Mouse (Mus musculus): ENCODE data around the gene Sox1. TPM values are rescaled to one million over a fixed set of nuclear protein-coding genes. Genes with fewer than 3 reads are reported as not detected.

Gene Sox1
- total and polyA plus RNA-seq, 2 experiments from 2014 or later = 2.6 to 16.8 TPM

GRCm38 (mm10) chr8:12383979-12384890 lies 10.9 kb upstream of the Sox1 start:
- under 1% methylated on average over 34 of the region's 34 CpGs for WGBS
- Histone ChIP-seq H3K27me3 (ENCODE audit: insufficient read depth, low read length) (peaks cover 67% of the 10 kb centered on the region), H3K9ac (replicated peaks; ENCODE audit: low read length, poor library complexity, severe bottlenecking) (no peak overlapping the region; the same call in 1 of the 2 replicates), H3K9me3 (ENCODE audit: low read length) (no peaks in the 10 kb centered on the region), H3K4me2 (ENCODE audit: low read depth, low read length, poor library complexity, severe bottlenecking) (peak overlapping the region; percentile 46), H3K27ac (ENCODE audit: low read depth, low read length) (no peak overlapping the region), H3K36me3 (ENCODE audit: insufficient read depth, low read length) (no peaks in the 10 kb centered on the region), H3K4me1 (ENCODE audit: insufficient read depth, low read length) (no peaks in the 10 kb centered on the region), H3K4me3 (ENCODE audit: low read depth, low read length) (peak overlapping the region; percentile 32)
- no peak for DNase-seq (ENCODE audit: low spot score)
- TF ChIP-seq CTCF (IDR thresholded peaks at IDR 0.05) = no peak
- no peak; the same call in 1 of the 2 replicates for ATAC-seq (ENCODE audit: low FRiP score)

GRCm38 (mm10) chr8:12384996-12385685 lies 10.0 kb upstream of the Sox1 start:
- Histone ChIP-seq H3K27me3 (ENCODE audit: insufficient read depth, low read length) (peaks cover 66% of the 10 kb centered on the region), H3K4me1 (ENCODE audit: insufficient read depth, low read length) (no peaks in the 10 kb centered on the region), H3K4me3 (ENCODE audit: low read depth, low read length) (peak overlapping the region; percentile 32), H3K27ac (ENCODE audit: low read depth, low read length) (peak overlapping the region; percentile 43; the same call in 1 of the 2 replicates), H3K9ac (replicated peaks; ENCODE audit: low read length, poor library complexity, severe bottlenecking) (peak overlapping the region; percentile 39), H3K9me3 (ENCODE audit: low read length) (no peaks in the 10 kb centered on the region), H3K4me2 (ENCODE audit: low read depth, low read length, poor library complexity, severe bottlenecking) (peak overlapping the region; percentile 46), H3K36me3 (ENCODE audit: insufficient read depth, low read length) (no peaks in the 10 kb centered on the region)
- ATAC-seq (ENCODE audit: low FRiP score) = peak; percentile 64
- TF ChIP-seq CTCF (IDR thresholded peaks at IDR 0.05) = no peak
- under 1% methylated on average over 55 of the region's 57 CpGs for WGBS
- no peak for DNase-seq (ENCODE audit: low spot score)

- DNase-seq (ENCODE audit: low spot score) = no peak
- TF ChIP-seq CTCF (IDR thresholded peaks at IDR 0.05) = no peak
- ATAC-seq (ENCODE audit: low FRiP score) = no peak
Measured at GRCm38 (mm10) chr8:12385686-12386488, 9.2 kb upstream of the Sox1 start.

GRCm38 (mm10) chr8:12386530-12387222 lies 8.4 kb upstream of the Sox1 start:
- Histone ChIP-seq H3K27ac (ENCODE audit: low read depth, low read length) (no peak overlapping the region), H3K4me2 (ENCODE audit: low read depth, low read length, poor library complexity, severe bottlenecking) (peak overlapping the region; percentile 46; the same call in 1 of the 2 replicates), H3K4me3 (ENCODE audit: low read depth, low read length) (peak overlapping the region; percentile 32; the same call in 1 of the 2 replicates), H3K36me3 (ENCODE audit: insufficient read depth, low read length) (no peaks in the 10 kb centered on the region), H3K9me3 (ENCODE audit: low read length) (no peaks in the 10 kb centered on the region), H3K27me3 (ENCODE audit: insufficient read depth, low read length) (peaks cover 57% of the 10 kb centered on the region), H3K4me1 (ENCODE audit: insufficient read depth, low read length) (no peaks in the 10 kb centered on the region), H3K9ac (replicated peaks; ENCODE audit: low read length, poor library complexity, severe bottlenecking) (no peak overlapping the region)
- DNase-seq (ENCODE audit: low spot score) (no peak), ATAC-seq (ENCODE audit: low FRiP score) (no peak)
- TF ChIP-seq CTCF (IDR thresholded peaks at IDR 0.05) = no peak
- 4% methylated on average over 32 of the region's 32 CpGs for WGBS

More at GRCm38 (mm10) chr8:12385686-12386488, 9.2 kb upstream of the Sox1 start:
- Histone ChIP-seq H3K9me3 (ENCODE audit: low read length) (no peaks in the 10 kb centered on the region), H3K4me2 (ENCODE audit: low read depth, low read length, poor library complexity, severe bottlenecking) (peak overlapping the region; percentile 46), H3K27ac (ENCODE audit: low read depth, low read length) (peak overlapping the region; percentile 43; the same call in 1 of the 2 replicates), H3K36me3 (ENCODE audit: insufficient read depth, low read length) (no peaks in the 10 kb centered on the region), H3K27me3 (ENCODE audit: insufficient read depth, low read length) (peaks cover 59% of the 10 kb centered on the region), H3K9ac (replicated peaks; ENCODE audit: low read length, poor library complexity, severe bottlenecking) (0 out of 2 replicates have a peak overlapping the region, but pooled peaks have one; percentile 19), H3K4me3 (ENCODE audit: low read depth, low read length) (peak overlapping the region; percentile 32), H3K4me1 (ENCODE audit: insufficient read depth, low read length) (no peaks in the 10 kb centered on the region)
- WGBS = 3% methylated on average over 69 of the region's 74 CpGs

- TF ChIP-seq CTCF (IDR thresholded peaks at IDR 0.05) = no peak
- Histone ChIP-seq H3K36me3 (ENCODE audit: insufficient read depth, low read length) (no peaks in the 10 kb centered on the region), H3K9ac (replicated peaks; ENCODE audit: low read length, poor library complexity, severe bottlenecking) (no peak overlapping the region), H3K4me3 (ENCODE audit: low read depth, low read length) (no peak overlapping the region), H3K9me3 (ENCODE audit: low read length) (no peaks in the 10 kb centered on the region), H3K4me1 (ENCODE audit: insufficient read depth, low read length) (no peaks in the 10 kb centered on the region), H3K27ac (ENCODE audit: low read depth, low read length) (no peak overlapping the region), H3K27me3 (ENCODE audit: insufficient read depth, low read length) (peaks cover 60% of the 10 kb centered on the region), H3K4me2 (ENCODE audit: low read depth, low read length, poor library complexity, severe bottlenecking) (no peak overlapping the region)
- no peak for ATAC-seq (ENCODE audit: low FRiP score)
- 12% methylated on average over 13 of the region's 13 CpGs for WGBS
- no peak for DNase-seq (ENCODE audit: low spot score)
Measured at GRCm38 (mm10) chr8:12387223-12387860, 7.8 kb upstream of the Sox1 start.
